Mouse (Mus musculus) megakaryocyte, embryonic 14.5 days (primary cell): ENCODE measurements around the gene Atp5f1.

Source experiments
- FLI1 ChIP-seq: IDR thresholded peaks from 2 replicates; pipeline ENCODE4 v1.6.1; 2012; ENCODE audit warnings: low read length, inconsistent platforms, mixed read lengths
- GATA1 ChIP-seq: IDR thresholded peaks from 3 replicates; pipeline ENCODE4 v1.6.1; 2012; ENCODE audit warnings: mixed read lengths, low read length, inconsistent platforms, borderline replicate concordance

GRCm38 (mm10) chr3:106001416-106002370, 41.8 kb upstream of the Atp5f1 start:
- no peak for TF ChIP-seq GATA1
- TF ChIP-seq FLI1: no peak
